Mouse (Mus musculus) CH12.LX (cell line): Measurements from ENCODE around the gene Ccn6.

ENCODE experiments used
- BHLHE40 ChIP-seq: IDR thresholded peaks from 2 replicates; pipeline ENCODE4 v1.6.1; 2011; ENCODE audit warnings: mild to moderate bottlenecking, low read depth, low read length, improper control_type of control experiment
- CTCF ChIP-seq, 2 experiments: IDR thresholded peaks in 1 of 2; conservative IDR thresholded peaks in 1 of 2; 2 replicates each; pipeline ENCODE4 v1.5.1; 2011 to 2012; ENCODE audit warnings: low read depth in 2 of 2, low read length in 2 of 2, improper control_type of control experiment in 1 of 2, inconsistent platforms in 1 of 2, mild to moderate bottlenecking in 1 of 2, moderate library complexity in 1 of 2
- E2F4 ChIP-seq: IDR thresholded peaks from 2 replicates; pipeline ENCODE4 v1.6.1; 2011; ENCODE audit warnings: low read depth, low read length, improper control_type of control experiment; ENCODE audit not compliant: insufficient replicate concordance
- EP300 ChIP-seq: IDR thresholded peaks from 2 replicates; pipeline ENCODE4 v1.6.1; 2011; ENCODE audit warnings: low read length, improper control_type of control experiment
- JUND ChIP-seq: conservative IDR thresholded peaks from 2 replicates; pipeline ENCODE4 v1.6.1; 2011; ENCODE audit warnings: low read depth, low read length, improper control_type of control experiment
- POLR2A ChIP-seq: IDR thresholded peaks from 2 replicates; pipeline ENCODE4 v1.6.1; 2011; ENCODE audit warnings: low read depth, mild to moderate bottlenecking, improper control_type of control experiment, low read length
- POLR2AphosphoS2 ChIP-seq: IDR thresholded peaks from 2 replicates; pipeline ENCODE4 v1.6.1; 2011; ENCODE audit warnings: low read depth, low read length, improper control_type of control experiment
- TBP ChIP-seq: conservative IDR thresholded peaks from 2 replicates; pipeline ENCODE4 v1.6.1; 2011; ENCODE audit warnings: low read depth, low read length, improper control_type of control experiment
- USF1 ChIP-seq: IDR thresholded peaks from 2 replicates; pipeline ENCODE4 v1.6.1; 2014; ENCODE audit warnings: low read depth, mild to moderate bottlenecking, inconsistent platforms, low read length, improper control_type of control experiment
- USF2 ChIP-seq: conservative IDR thresholded peaks from 2 replicates; pipeline ENCODE4 v1.6.1; 2011; ENCODE audit warnings: low read depth, low read length, improper control_type of control experiment
- ZC3H11A ChIP-seq: IDR thresholded peaks from 2 replicates; pipeline ENCODE4 v1.6.1; 2012; ENCODE audit warnings: low read depth, mild to moderate bottlenecking, inconsistent platforms, low read length, improper control_type of control experiment
- ZKSCAN1 ChIP-seq: IDR thresholded peaks from 2 replicates; pipeline ENCODE4 v1.6.1; 2012; ENCODE audit warnings: low read depth, inconsistent platforms, low read length, improper control_type of control experiment, borderline replicate concordance
- ZNF384 ChIP-seq: IDR thresholded peaks from 2 replicates; pipeline ENCODE4 v1.6.1; 2012; ENCODE audit warnings: low read depth, low read length, improper control_type of control experiment, inconsistent platforms

- TF ChIP-seq ZNF384 (no peak), POLR2A (no peak), EP300 (no peak), JUND (no peak), ZKSCAN1 (no peak), CTCF (conservative IDR thresholded peaks at IDR 0.05 in 1 of 2, IDR thresholded peaks at IDR 0.05 in 1 of 2; ENCODE audit: low read depth in 2 of 2, low read length in 2 of 2) (no peak), BHLHE40 (no peak), USF1 (no peak), POLR2AphosphoS2 (no peak), USF2 (no peak), E2F4 (no peak), TBP (no peak), ZC3H11A (no peak)
Observed at GRCm38 (mm10) chr10:39176981-39177380, 13.4 kb upstream of the Ccn6 start.
